Mouse (Mus musculus): ENCODE measurements around the gene Tex48. TPM values are rescaled to one million over a fixed set of nuclear protein-coding genes. Genes with fewer than 3 reads are reported as not detected.

Tex48 gene
- polyA plus RNA-seq, 1 experiment from 2014 or later = not detected

DNA sequence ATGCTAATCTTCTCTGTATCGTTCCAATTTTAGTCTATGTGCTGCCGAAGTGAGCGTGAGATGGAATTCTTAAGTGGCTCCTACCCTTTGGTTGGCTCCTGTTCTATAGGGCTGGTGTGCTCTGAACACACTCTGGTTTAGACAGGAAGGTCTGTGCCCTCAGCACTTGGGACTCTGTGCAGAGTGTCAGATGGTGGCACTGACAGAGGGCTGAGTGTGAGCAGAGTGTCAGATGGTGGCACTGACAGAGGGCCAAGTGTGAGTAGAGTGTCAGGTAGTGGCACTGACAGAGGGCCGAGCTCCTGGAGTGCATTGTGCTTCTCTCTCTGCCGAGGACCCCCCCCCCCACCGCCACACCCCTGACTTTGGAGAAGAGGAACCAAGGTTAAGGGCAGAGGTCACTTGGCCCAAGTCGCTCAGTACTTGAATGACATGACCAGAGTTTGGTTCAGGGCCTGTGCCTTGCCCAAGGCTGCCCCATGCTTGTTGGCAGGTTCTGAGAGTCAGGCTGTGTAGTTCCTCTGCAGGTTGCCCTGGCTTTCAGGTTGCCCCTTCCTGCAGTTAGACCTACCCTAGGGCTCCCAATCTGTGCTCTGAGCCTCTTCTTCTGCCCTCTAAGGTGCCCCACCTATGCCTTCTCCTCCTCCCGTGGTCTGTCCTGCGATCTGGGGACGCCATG is 54.4 kb downstream of the Tex48 start:
- Histone ChIP-seq H3K36me3 (ENCODE audit: control insufficient read depth, insufficient read depth, low read length) (no peaks in the 10 kb centered on the region; the same call in 1 of the 2 replicates), H3K27ac (replicated peaks; ENCODE audit: low read depth, low read length) (no peak overlapping the region), H3K9ac (ENCODE audit: low read length) (no peak overlapping the region), H3K4me2 (ENCODE audit: low read depth, severe bottlenecking) (no peak overlapping the region), H3K9me3 (ENCODE audit: control insufficient read depth, low read length) (no peaks in the 10 kb centered on the region), H3K4me3 (ENCODE audit: low read depth, low read length) (no peak overlapping the region), H3K27me3 (ENCODE audit: control insufficient read depth, insufficient read depth, low read length) (no peaks in the 10 kb centered on the region), H3K4me1 (ENCODE audit: control insufficient read depth, insufficient read depth, low read length) (peaks cover 2% of the 10 kb centered on the region; the same call in 1 of the 2 replicates)
- WGBS = 94% methylated on average over 10 of the region's 10 CpGs
- DNase-seq (ENCODE audit: low spot score) (no peak), ATAC-seq (ENCODE audit: insufficient number of reproducible peaks, low FRiP score, low TSS enrichment, low read depth) (0 out of 2 replicates have a peak, but pooled peaks have one; percentile 8)

GRCm38 (mm10) chr4:63562742-63563141 is 59.5 kb downstream of the Tex48 start:
- Histone ChIP-seq H3K36me3 (ENCODE audit: control insufficient read depth, insufficient read depth, low read length) (no peaks in the 10 kb centered on the region; the same call in 1 of the 2 replicates), H3K4me1 (ENCODE audit: control insufficient read depth, insufficient read depth, low read length) (peaks cover 15% of the 10 kb centered on the region), H3K4me3 (ENCODE audit: low read depth, low read length) (no peak overlapping the region), H3K9me3 (ENCODE audit: control insufficient read depth, low read length) (no peaks in the 10 kb centered on the region), H3K9ac (ENCODE audit: low read length) (no peak overlapping the region), H3K27me3 (ENCODE audit: control insufficient read depth, insufficient read depth, low read length) (no peaks in the 10 kb centered on the region), H3K4me2 (ENCODE audit: low read depth, severe bottlenecking) (no peak overlapping the region), H3K27ac (replicated peaks; ENCODE audit: low read depth, low read length) (no peak overlapping the region)
- no peak for ATAC-seq (ENCODE audit: insufficient number of reproducible peaks, low FRiP score, low TSS enrichment, low read depth)
- DNase-seq (ENCODE audit: low spot score) = no peak
- 89% methylated on average over 4 of the region's 4 CpGs for WGBS

GRCm38 (mm10) chr4:63561861-63562675 is 60.2 kb downstream of the Tex48 start:
- Histone ChIP-seq H3K9ac (ENCODE audit: low read length) (no peak overlapping the region), H3K9me3 (ENCODE audit: control insufficient read depth, low read length) (no peaks in the 10 kb centered on the region), H3K27ac (replicated peaks; ENCODE audit: low read depth, low read length) (no peak overlapping the region), H3K4me3 (ENCODE audit: low read depth, low read length) (no peak overlapping the region), H3K4me2 (ENCODE audit: low read depth, severe bottlenecking) (no peak overlapping the region), H3K27me3 (ENCODE audit: control insufficient read depth, insufficient read depth, low read length) (no peaks in the 10 kb centered on the region), H3K4me1 (ENCODE audit: control insufficient read depth, insufficient read depth, low read length) (peaks cover 20% of the 10 kb centered on the region), H3K36me3 (ENCODE audit: control insufficient read depth, insufficient read depth, low read length) (no peaks in the 10 kb centered on the region; the same call in 1 of the 2 replicates)
- 81% methylated on average over 7 of the region's 7 CpGs for WGBS
- ATAC-seq (ENCODE audit: insufficient number of reproducible peaks, low FRiP score, low TSS enrichment, low read depth) (no peak), DNase-seq (ENCODE audit: low spot score) (no peak)

DNA sequence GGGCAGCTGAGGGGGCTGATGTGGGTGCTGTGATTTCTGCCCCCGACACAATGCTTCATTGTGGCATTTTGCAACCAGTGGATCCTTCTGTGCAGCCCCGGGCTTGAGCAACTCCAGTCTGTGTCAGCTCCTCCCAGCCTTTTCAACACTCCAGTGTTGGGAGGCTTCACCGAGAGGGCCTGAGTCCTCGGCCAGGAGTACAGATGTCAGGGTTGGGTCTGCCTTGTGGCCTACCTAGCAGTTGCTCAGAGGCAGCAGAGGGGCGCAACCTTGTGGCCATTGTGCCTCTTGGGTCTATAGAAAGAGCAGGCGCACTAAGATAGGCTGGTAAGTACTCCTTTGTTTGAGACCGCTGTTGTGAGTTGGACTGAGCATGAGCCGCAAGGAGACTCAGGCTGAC is 62.1 kb downstream of the Tex48 start:
- Histone ChIP-seq H3K4me3 (ENCODE audit: low read depth, low read length) (no peak overlapping the region), H3K27me3 (ENCODE audit: control insufficient read depth, insufficient read depth, low read length) (no peaks in the 10 kb centered on the region), H3K4me1 (ENCODE audit: control insufficient read depth, insufficient read depth, low read length) (peaks cover 20% of the 10 kb centered on the region), H3K36me3 (ENCODE audit: control insufficient read depth, insufficient read depth, low read length) (no peaks in the 10 kb centered on the region; the same call in 1 of the 2 replicates), H3K9ac (ENCODE audit: low read length) (no peak overlapping the region), H3K27ac (replicated peaks; ENCODE audit: low read depth, low read length) (no peak overlapping the region), H3K4me2 (ENCODE audit: low read depth, severe bottlenecking) (no peak overlapping the region; the same call in 1 of the 2 replicates), H3K9me3 (ENCODE audit: control insufficient read depth, low read length) (no peaks in the 10 kb centered on the region)
- ATAC-seq (ENCODE audit: insufficient number of reproducible peaks, low FRiP score, low TSS enrichment, low read depth) = no peak
- DNase-seq (ENCODE audit: low spot score) = no peak
- 80% methylated on average over 8 of the region's 8 CpGs for WGBS

- whole genome bisulfite sequencing = 44% methylated on average over 9 of the region's 9 CpGs
- no peak for ATAC-seq (ENCODE audit: insufficient number of reproducible peaks, low FRiP score, low TSS enrichment, low read depth)
- Histone ChIP-seq H3K36me3 (ENCODE audit: control insufficient read depth, insufficient read depth, low read length) (no peaks in the 10 kb centered on the region; the same call in 1 of the 2 replicates), H3K4me1 (ENCODE audit: control insufficient read depth, insufficient read depth, low read length) (peaks cover 20% of the 10 kb centered on the region), H3K27me3 (ENCODE audit: control insufficient read depth, insufficient read depth, low read length) (no peaks in the 10 kb centered on the region), H3K4me2 (ENCODE audit: low read depth, severe bottlenecking) (peak overlapping the region; percentile 53), H3K27ac (replicated peaks; ENCODE audit: low read depth, low read length) (no peak overlapping the region), H3K4me3 (ENCODE audit: low read depth, low read length) (peak overlapping the region; percentile 45), H3K9me3 (ENCODE audit: control insufficient read depth, low read length) (no peaks in the 10 kb centered on the region), H3K9ac (ENCODE audit: low read length) (peak overlapping the region; percentile 83; the same call in 1 of the 2 replicates)
- peak; percentile 40 for DNase-seq (ENCODE audit: low spot score)
Observed at GRCm38 (mm10) chr4:63559127-63559697, 63.0 kb downstream of the Tex48 start.

GRCm38 (mm10) chr4:63558407-63559081 is 63.7 kb downstream of the Tex48 start, which contains the start of gene Tmem268:
Tmem268 (plus strand) TSS chr4:63558781.
- Histone ChIP-seq H3K4me3 (ENCODE audit: low read depth, low read length) (peak within 1 kb of the TSS; percentile 45), H3K9me3 (ENCODE audit: control insufficient read depth, low read length) (no peaks in the 10 kb centered on the region), H3K27me3 (ENCODE audit: control insufficient read depth, insufficient read depth, low read length) (no peaks in the 10 kb centered on the region), H3K36me3 (ENCODE audit: control insufficient read depth, insufficient read depth, low read length) (no peaks in the 10 kb centered on the region; the same call in 1 of the 2 replicates), H3K27ac (replicated peaks; ENCODE audit: low read depth, low read length) (0 out of 2 replicates have a peak within 1 kb of the TSS, but pooled peaks have one; percentile 23), H3K9ac (ENCODE audit: low read length) (peak within 1 kb of the TSS; percentile 83), H3K4me1 (ENCODE audit: control insufficient read depth, insufficient read depth, low read length) (peaks cover 20% of the 10 kb centered on the region), H3K4me2 (ENCODE audit: low read depth, severe bottlenecking) (peak within 1 kb of the TSS; percentile 53)
- ATAC-seq (ENCODE audit: insufficient number of reproducible peaks, low FRiP score, low TSS enrichment, low read depth) = peak; percentile 79
- DNase-seq (ENCODE audit: low spot score) = peak; percentile 84
- WGBS = under 1% methylated on average over 62 of the region's 81 CpGs

DNA sequence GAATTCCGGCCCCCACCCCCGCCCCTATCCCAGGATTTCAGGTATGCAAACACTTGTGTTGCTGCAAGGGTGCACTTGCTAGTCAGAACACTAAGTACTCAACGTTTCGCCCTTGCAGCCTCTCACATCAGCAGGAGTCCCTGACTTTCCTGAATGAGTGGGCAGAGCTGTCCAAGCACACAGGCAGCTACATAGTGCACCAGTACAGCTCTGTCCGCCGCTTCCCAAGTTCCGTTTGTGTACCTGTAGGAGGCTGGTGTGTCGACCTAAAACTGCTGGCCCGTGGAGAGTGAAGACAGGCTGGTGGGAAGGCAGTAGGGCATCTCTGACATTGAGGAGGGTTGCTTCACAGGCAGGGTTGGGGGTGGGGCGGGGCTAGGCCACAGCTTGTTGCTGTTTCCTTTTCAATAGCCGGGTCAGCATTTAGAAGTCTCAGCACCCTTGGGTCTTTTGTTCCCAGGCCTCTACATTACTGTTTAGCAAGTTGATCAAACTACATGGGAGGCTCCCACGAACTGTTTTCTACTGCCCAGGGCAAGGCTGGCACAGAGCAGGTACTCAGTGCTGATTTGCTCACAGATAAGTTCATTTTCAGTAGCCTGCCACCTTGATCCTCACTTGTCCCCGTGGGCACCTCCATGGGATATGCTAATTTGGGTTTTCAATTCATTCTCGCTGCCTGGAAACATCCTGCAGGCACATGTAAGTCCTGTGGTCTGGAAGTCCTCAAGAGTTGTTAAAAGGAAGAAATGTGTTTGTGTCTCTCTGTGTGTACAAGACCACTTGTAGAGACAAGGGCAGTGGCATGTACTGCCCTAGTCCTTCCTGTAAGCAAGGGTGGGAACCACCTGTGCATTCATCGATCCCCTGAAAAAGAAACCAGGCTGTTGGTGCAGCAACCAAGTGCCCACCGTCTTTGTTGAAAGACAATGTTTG is 64.8 kb downstream of the Tex48 start:
- no peak overlapping the region for H3K4me3 ChIP-seq (ENCODE audit: low read depth, low read length)
- no peaks in the 10 kb centered on the region for H3K9me3 ChIP-seq (ENCODE audit: control insufficient read depth, low read length)
- H3K4me2 ChIP-seq (ENCODE audit: low read depth, severe bottlenecking) = no peak overlapping the region
- H3K27ac ChIP-seq (replicated peaks; ENCODE audit: low read depth, low read length) = 0 out of 2 replicates have a peak overlapping the region, but pooled peaks have one; percentile 12
- H3K9ac ChIP-seq (ENCODE audit: low read length) = no peak overlapping the region; the same call in 1 of the 2 replicates
- 32% methylated on average over 16 of the region's 16 CpGs for WGBS
- no peaks in the 10 kb centered on the region for H3K27me3 ChIP-seq (ENCODE audit: control insufficient read depth, insufficient read depth, low read length)
- DNase-seq (ENCODE audit: low spot score) = peak; percentile 29
- peaks cover 20% of the 10 kb centered on the region for H3K4me1 ChIP-seq (ENCODE audit: control insufficient read depth, insufficient read depth, low read length)
- no peak for ATAC-seq (ENCODE audit: insufficient number of reproducible peaks, low FRiP score, low TSS enrichment, low read depth)
- H3K36me3 ChIP-seq (ENCODE audit: control insufficient read depth, insufficient read depth, low read length) = no peaks in the 10 kb centered on the region; the same call in 1 of the 2 replicates

Data from limb, embryonic 11.5 days (tissue).